Mouse (Mus musculus) heart, adult 2 months (tissue): ENCODE measurements around the gene Pter.

Source experiments
- CTCF ChIP-seq: fragments of 200-600 bp; IDR thresholded peaks from 2 replicates; pipeline ENCODE4 v1.8.1; 2022; ENCODE audit warnings: antibody characterized with exemption, mild to moderate bottlenecking, moderate library complexity
- EP300 ChIP-seq: fragments of 200-500 bp; IDR thresholded peaks from 2 replicates; pipeline ENCODE4 v1.6.1; 2011; ENCODE audit warnings: low read depth, low read length, control low read depth; ENCODE audit not compliant: insufficient read depth
- POLR2A ChIP-seq: fragments of 200-500 bp; IDR thresholded peaks from 2 replicates; pipeline ENCODE4 v1.6.1; 2011; ENCODE audit warnings: mild to moderate bottlenecking, low read depth, low read length, control low read depth; ENCODE audit not compliant: insufficient read depth

DNA sequence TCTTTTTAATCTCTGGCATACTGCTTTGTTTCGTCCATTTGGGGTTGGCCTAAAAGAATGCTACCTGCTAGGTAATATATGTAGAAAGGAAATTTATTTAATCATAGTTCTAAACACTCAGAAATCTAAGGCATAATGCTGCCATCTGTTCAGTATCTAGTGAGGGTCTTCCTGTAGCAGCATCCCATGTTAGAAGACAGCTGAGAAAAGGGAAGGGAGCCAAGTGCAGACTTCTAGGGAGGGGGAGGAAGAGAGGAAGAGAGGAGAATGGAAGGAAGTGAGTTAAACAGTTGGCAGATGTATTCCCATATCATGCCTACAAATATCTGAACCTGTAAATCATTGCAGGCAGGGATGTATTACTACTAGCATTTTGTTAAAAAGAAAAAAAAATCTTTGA, 95.0 kb downstream of the Pter start:
- TF ChIP-seq CTCF, result no peak
- no peak for TF ChIP-seq POLR2A
- TF ChIP-seq EP300, result no peak
